Mouse (Mus musculus) midbrain, embryonic 14.5 days (tissue): ENCODE measurements around the gene Chgb. TPM values are rescaled to one million over a fixed set of nuclear protein-coding genes. Genes with fewer than 3 reads are reported as not detected.

ENCODE experiments used
- ATAC-seq: fragments of 200-750 bp; cut with Nextera tagmentation; 2 replicates; pipeline ENCODE4 v1.8.0; 2017; ENCODE audit warnings: moderate number of reproducible peaks, moderate library complexity; ENCODE audit not compliant: low FRiP score, low TSS enrichment
- DNase-seq: peaks from one replicate; pipeline ENCODE4 v3.0.0-alpha.2; 2015
- H3K27ac ChIP-seq: fragments of 300-500 bp; sonication (generic); replicated peaks from 2 replicates; pipeline ENCODE4 v1.5.1; 2014; ENCODE audit warnings: mild to moderate bottlenecking, low read depth, low read length, moderate library complexity
- H3K27me3 ChIP-seq: fragments of 300-500 bp; sonication (generic); 2 replicates; pipeline ENCODE4 v1.6.1; 2014; ENCODE audit warnings: low read length, control low read depth, mixed read lengths; ENCODE audit not compliant: control insufficient read depth, insufficient read depth
- H3K36me3 ChIP-seq: fragments of 300-500 bp; sonication (generic); 2 replicates; pipeline ENCODE4 v1.6.1; 2014; ENCODE audit warnings: low read length, control low read depth; ENCODE audit not compliant: control insufficient read depth, insufficient read depth
- H3K4me1 ChIP-seq: fragments of 300-500 bp; sonication (generic); 2 replicates; pipeline ENCODE4 v1.6.1; 2014; ENCODE audit warnings: mild to moderate bottlenecking, antibody characterized with exemption, low read length, control low read depth; ENCODE audit not compliant: control insufficient read depth, insufficient read depth
- H3K4me2 ChIP-seq: fragments of 300-500 bp; sonication (generic); 2 replicates; pipeline ENCODE4 v1.6.1; 2014; ENCODE audit warnings: mild to moderate bottlenecking, low read length, moderate library complexity
- H3K4me3 ChIP-seq: fragments of 300-500 bp; sonication (generic); replicated peaks from 2 replicates; pipeline ENCODE4 v1.5.1; 2014; ENCODE audit warnings: low read depth, low read length
- H3K9ac ChIP-seq: fragments of 300-500 bp; sonication (generic); replicated peaks from 2 replicates; pipeline ENCODE4 v1.6.1; 2014; ENCODE audit warnings: mild to moderate bottlenecking, low read length, moderate library complexity
- H3K9me3 ChIP-seq: fragments of 300-500 bp; sonication (generic); 2 replicates; pipeline ENCODE4 v1.6.1; 2016; ENCODE audit warnings: low read length, control low read depth, mixed read lengths; ENCODE audit not compliant: control insufficient read depth
- WGBS: fragments of 180-500 bp; shearing (Covaris S2); extraction: QIAGEN DNeasy Blood & Tissue Kit; methylation state at CpG from one replicate; pipeline ENCODE4 v1.1.7; 2014; 5-methylcytosine and 5-hydroxymethylcytosine counted together
- polyA plus RNA-seq: library from polyadenylated mRNA; unstranded; fragments of >200 nt; fragmentation: Nextera tagmentation; extraction: Ambion mirVana; gene quantifications from 2 replicates; pipeline ENCODE4 v1.2.1, GENCODE M21; 2014

Gene Chgb
- polyA plus RNA-seq, 1 experiment from 2014 or later: 62.0 TPM

DNA sequence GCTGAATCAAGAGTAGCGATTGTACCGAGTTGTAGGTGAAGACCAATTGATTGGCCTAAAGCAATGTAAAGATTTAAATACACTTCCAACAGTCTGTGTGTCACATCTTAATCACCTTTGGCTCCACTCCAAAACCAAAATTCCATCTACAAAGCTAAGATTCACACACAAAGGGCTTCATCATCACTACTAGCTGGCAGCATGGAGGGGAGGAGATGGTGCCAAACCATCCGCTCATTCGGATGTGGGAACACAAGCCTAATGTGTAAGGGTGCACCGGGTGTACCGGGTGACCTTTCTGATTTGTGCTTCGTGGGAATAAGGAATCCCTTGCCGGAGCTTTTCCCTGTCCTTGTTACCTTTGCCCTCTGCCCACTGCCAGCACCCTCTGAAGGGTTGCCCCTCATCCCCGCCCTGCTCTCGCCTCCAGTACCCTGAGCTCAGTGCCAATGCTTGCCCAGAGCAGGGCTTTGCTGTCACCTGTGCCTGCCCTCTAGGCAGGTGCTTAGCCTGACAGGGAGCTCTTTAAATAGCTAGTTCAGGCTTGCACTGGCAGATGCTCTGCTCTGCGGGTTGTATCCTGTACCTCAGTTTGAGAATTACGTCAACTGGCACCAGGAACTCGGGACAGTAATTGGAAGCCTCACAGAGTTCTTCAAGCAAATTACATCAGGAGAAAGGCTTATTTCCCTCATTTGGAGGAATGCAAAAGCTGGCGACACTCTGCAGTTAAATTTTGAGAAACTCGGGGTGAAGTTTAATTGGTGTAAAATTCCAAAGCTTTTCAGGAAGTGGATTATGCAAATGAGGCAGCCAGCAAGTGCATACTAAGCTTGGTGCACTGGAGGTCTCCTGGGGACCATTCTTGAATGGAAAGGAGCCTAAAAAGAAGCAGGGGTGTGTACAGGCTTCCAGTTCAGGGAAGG, 29.7 kb upstream of the Chgb start:
- no peak overlapping the region for H3K9ac ChIP-seq
- H3K27ac ChIP-seq: peak overlapping the region; percentile 32; the same call in 1 of the 2 replicates
- no peak overlapping the region for H3K4me2 ChIP-seq
- ATAC-seq: peak; percentile 46; the same call in 1 of the 2 replicates
- no peaks in the 10 kb centered on the region for H3K9me3 ChIP-seq
- H3K36me3 ChIP-seq: no peaks in the 10 kb centered on the region
- WGBS: 58% methylated on average over 15 of the region's 15 CpGs
- no peaks in the 10 kb centered on the region for H3K27me3 ChIP-seq
- peak; percentile 33 for DNase-seq
- peaks cover 5% of the 10 kb centered on the region; the same call in 1 of the 2 replicates for H3K4me1 ChIP-seq
- H3K4me3 ChIP-seq: no peak overlapping the region

- no peaks in the 10 kb centered on the region for H3K36me3 ChIP-seq
- no peaks in the 10 kb centered on the region for H3K9me3 ChIP-seq
- ATAC-seq (no peak), DNase-seq (no peak)
- H3K27ac ChIP-seq: no peak overlapping the region
- peaks cover 5% of the 10 kb centered on the region; the same call in 1 of the 2 replicates for H3K4me1 ChIP-seq
- no peak overlapping the region for H3K9ac ChIP-seq
- no peak overlapping the region for H3K4me2 ChIP-seq
- H3K4me3 ChIP-seq: no peak overlapping the region
- no peaks in the 10 kb centered on the region for H3K27me3 ChIP-seq
- WGBS: 76% methylated on average over 2 of the region's 2 CpGs
Observed at GRCm38 (mm10) chr2:132752398-132752797, 28.7 kb upstream of the Chgb start.

DNA sequence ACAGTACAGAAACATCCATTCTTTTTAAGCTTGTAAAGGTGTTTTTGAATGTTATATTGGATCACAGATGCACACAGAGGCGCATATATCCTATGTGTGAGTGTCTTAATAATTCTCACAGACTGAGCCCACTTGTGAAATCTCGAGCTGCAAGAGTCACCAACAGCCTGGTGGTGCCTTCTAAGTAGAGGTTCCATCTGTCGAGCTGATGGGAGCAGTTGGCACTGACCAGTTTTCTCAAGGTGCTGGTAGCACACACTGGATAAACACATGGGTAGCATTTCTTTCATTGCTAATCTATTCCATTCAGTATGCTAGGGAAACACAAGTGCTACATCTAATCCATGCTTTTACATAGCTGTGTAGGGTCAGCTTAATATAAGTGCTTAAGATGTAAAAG, 27.9 kb upstream of the Chgb start:
- H3K27ac ChIP-seq: no peak overlapping the region
- no peak overlapping the region for H3K4me3 ChIP-seq
- H3K4me1 ChIP-seq: peaks cover 5% of the 10 kb centered on the region; the same call in 1 of the 2 replicates
- no peaks in the 10 kb centered on the region for H3K27me3 ChIP-seq
- H3K36me3 ChIP-seq: no peaks in the 10 kb centered on the region
- H3K9me3 ChIP-seq: no peaks in the 10 kb centered on the region
- H3K4me2 ChIP-seq: no peak overlapping the region
- ATAC-seq (no peak), DNase-seq (no peak)
- no peak overlapping the region for H3K9ac ChIP-seq
- 86% methylated on average over 3 of the region's 3 CpGs for WGBS

GRCm38 (mm10) chr2:132757911-132758310, 23.2 kb upstream of the Chgb start:
- no peak overlapping the region for H3K9ac ChIP-seq
- H3K36me3 ChIP-seq: no peaks in the 10 kb centered on the region
- no peaks in the 10 kb centered on the region for H3K4me1 ChIP-seq
- no peak for DNase-seq
- H3K9me3 ChIP-seq: no peaks in the 10 kb centered on the region
- no peak overlapping the region for H3K4me3 ChIP-seq
- no peak overlapping the region for H3K27ac ChIP-seq
- WGBS: 49% methylated on average over 5 of the region's 5 CpGs
- no peak for ATAC-seq
- H3K4me2 ChIP-seq: no peak overlapping the region
- no peaks in the 10 kb centered on the region for H3K27me3 ChIP-seq

DNA sequence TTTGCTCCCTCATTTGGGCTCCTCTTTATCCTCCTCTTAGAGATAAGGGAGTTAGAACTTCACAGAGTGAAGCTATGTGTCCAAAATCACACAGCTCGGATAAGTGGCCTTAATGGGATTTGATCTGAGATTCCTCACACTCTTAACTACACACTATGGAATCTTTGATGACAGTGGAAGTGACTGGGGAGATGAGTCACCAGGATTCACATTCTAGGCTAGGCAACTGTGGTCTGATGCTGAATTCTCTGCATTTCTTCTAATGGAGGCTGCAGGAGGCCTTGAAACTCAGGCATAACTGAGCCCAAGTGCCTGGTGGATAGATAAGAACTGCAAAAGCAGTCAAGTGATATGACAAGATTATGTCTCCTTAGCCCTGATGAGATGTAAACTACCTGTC, 10.3 kb upstream of the Chgb start:
- Histone ChIP-seq H3K36me3 (no peaks in the 10 kb centered on the region), H3K27me3 (no peaks in the 10 kb centered on the region), H3K4me1 (no peaks in the 10 kb centered on the region), H3K4me2 (no peak overlapping the region), H3K4me3 (no peak overlapping the region), H3K9me3 (no peaks in the 10 kb centered on the region), H3K27ac (no peak overlapping the region), H3K9ac (no peak overlapping the region)
- DNase-seq: no peak
- 75% methylated on average over 1 of the region's 1 CpGs for WGBS
- no peak for ATAC-seq

- H3K4me2 ChIP-seq: peak overlapping the region; percentile 61
- WGBS: under 1% methylated on average over 41 of the region's 41 CpGs
- peak overlapping the region; percentile 87 for H3K9ac ChIP-seq
- peak; percentile 96 for ATAC-seq
- DNase-seq: peak; percentile 92
- no peaks in the 10 kb centered on the region for H3K27me3 ChIP-seq
- H3K4me3 ChIP-seq: peak overlapping the region; percentile 51
- H3K27ac ChIP-seq: peak overlapping the region; percentile 97
- H3K9me3 ChIP-seq: no peaks in the 10 kb centered on the region
- peaks cover 13% of the 10 kb centered on the region for H3K4me1 ChIP-seq
- H3K36me3 ChIP-seq: no peaks in the 10 kb centered on the region
Observed at GRCm38 (mm10) chr2:132781439-132782068, 476 bp downstream of the Chgb start.

DNA sequence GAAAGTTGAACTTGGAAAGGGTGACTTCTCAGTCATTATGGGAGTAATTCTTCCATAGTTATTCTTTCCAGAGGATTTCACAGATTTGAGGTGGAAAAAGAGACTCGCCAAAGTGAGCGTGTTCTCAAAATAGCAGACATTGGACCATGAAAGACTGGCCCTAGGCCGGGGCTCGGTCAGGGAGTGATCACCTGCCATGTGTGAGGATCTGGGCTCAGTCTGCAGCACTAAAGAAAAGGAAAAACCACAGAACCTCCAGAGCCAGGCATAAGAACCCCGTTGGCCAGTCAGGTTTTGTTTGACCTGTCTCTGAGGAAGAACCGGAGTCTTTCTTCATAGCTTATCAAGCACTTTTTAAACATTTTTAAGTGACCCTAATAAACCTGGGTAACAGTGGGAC, 3.0 kb downstream of the Chgb start:
- H3K27ac ChIP-seq: no peak overlapping the region
- peak overlapping the region; percentile 15; the same call in 1 of the 2 replicates for H3K4me2 ChIP-seq
- H3K27me3 ChIP-seq: no peaks in the 10 kb centered on the region
- H3K36me3 ChIP-seq: peaks cover 3% of the 10 kb centered on the region; the same call in 1 of the 2 replicates
- 78% methylated on average over 6 of the region's 6 CpGs for WGBS
- no peaks in the 10 kb centered on the region for H3K9me3 ChIP-seq
- ATAC-seq (no peak), DNase-seq (no peak)
- no peak overlapping the region for H3K4me3 ChIP-seq
- peaks cover 6% of the 10 kb centered on the region; the same call in 1 of the 2 replicates for H3K4me1 ChIP-seq
- no peak overlapping the region for H3K9ac ChIP-seq

- Histone ChIP-seq H3K9me3 (no peaks in the 10 kb centered on the region), H3K36me3 (peaks cover 27% of the 10 kb centered on the region), H3K4me3 (no peak overlapping the region), H3K9ac (no peak overlapping the region), H3K27me3 (no peaks in the 10 kb centered on the region), H3K27ac (no peak overlapping the region), H3K4me2 (no peak overlapping the region), H3K4me1 (no peaks in the 10 kb centered on the region)
- WGBS: 92% methylated on average over 19 of the region's 19 CpGs
- DNase-seq: no peak
- ATAC-seq: no peak
Observed at GRCm38 (mm10) chr2:132793441-132794203, 12.5 kb downstream of the Chgb start.
